Mouse (Mus musculus): ENCODE measurements around the gene Tmprss3.

The Tmprss3 gene

GRCm38 (mm10) chr17:31136291-31136690 is 62.5 kb downstream of the Tmprss3 start:
- DNase-seq (ENCODE audit: low read depth), result no peak

- no peak for DNase-seq (ENCODE audit: low read depth)
Observed at GRCm38 (mm10) chr17:31134913-31135312, 63.9 kb downstream of the Tmprss3 start.

GRCm38 (mm10) chr17:31133776-31134175 is 65.0 kb downstream of the Tmprss3 start:
- DNase-seq (ENCODE audit: low read depth), result no peak

- no peak for DNase-seq (ENCODE audit: low read depth)
Observed at GRCm38 (mm10) chr17:31131269-31131821, 67.4 kb downstream of the Tmprss3 start.

DNA sequence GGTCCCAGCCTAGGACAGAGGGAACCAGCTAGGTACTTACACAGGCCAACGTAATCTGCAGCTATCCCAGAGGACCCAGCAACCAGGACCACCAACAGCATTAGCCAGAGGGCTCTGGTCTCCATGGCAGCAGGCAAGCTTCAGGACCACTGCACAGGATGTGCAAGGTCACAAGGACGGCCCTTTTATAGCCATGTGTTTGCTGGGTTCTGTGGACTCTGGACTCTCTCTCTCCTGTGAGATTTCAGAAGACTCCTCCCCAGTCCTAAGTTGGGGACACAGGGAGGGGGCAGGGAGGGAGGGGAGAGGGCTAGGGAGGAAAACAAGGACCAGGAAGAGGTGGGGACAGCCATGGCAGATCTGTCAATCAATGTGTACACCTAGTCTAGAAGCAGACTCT is 69.3 kb downstream of the Tmprss3 start, which contains the start of gene Tff3:
TSS of gene Tff3 (minus strand) at position 195 of the 400 bp plus-strand sequence.
- DNase-seq (ENCODE audit: low read depth), result no peak
